Mouse (Mus musculus) lung, adult 2 months (tissue): ENCODE results near the gene Atg7. TPM values are rescaled to one million over a fixed set of nuclear protein-coding genes. Genes with fewer than 3 reads are reported as not detected.
A peak's percentile ranks its signal among the peaks of the same experiment; 100 is the strongest.

Source experiments
- DNase-seq: peaks from one replicate; pipeline ENCODE4 v3.0.0; 2022
- H3K4me1 ChIP-seq: fragments of 200-500 bp; 2 replicates; pipeline ENCODE4 v1.6.1; 2011; ENCODE audit warnings: low read length; ENCODE audit not compliant: control insufficient read depth, insufficient read depth
- H3K4me3 ChIP-seq: fragments of 200-500 bp; replicated peaks from 2 replicates; pipeline ENCODE3; 2011; ENCODE audit warnings: low read depth, mild to moderate bottlenecking, control low read depth, low read length; ENCODE audit errors: extremely low read depth
- CTCF ChIP-seq: fragments of 200-500 bp; IDR thresholded peaks from 2 replicates; pipeline ENCODE4 v1.5.1; 2011; ENCODE audit warnings: mild to moderate bottlenecking, low read length, control low read depth; ENCODE audit not compliant: insufficient read depth
- POLR2A ChIP-seq: fragments of 200-500 bp; IDR thresholded peaks from 2 replicates; pipeline ENCODE4 v1.6.1; 2011; ENCODE audit warnings: low read depth, mild to moderate bottlenecking, control low read depth, low read length, borderline replicate concordance; ENCODE audit errors: extremely low read depth
- WGBS: fragments of 180-500 bp; shearing (Covaris S2); methylation state at CpG from one replicate; pipeline ENCODE4 v1.1.7; 2018; 5-methylcytosine and 5-hydroxymethylcytosine counted together
- polyA plus RNA-seq: library from polyadenylated mRNA; depleted of rRNA; stranded (reverse); fragments of >200 nt; gene quantifications from 2 replicates; pipeline ENCODE4 v1.2.3, GENCODE M21; 2012

Atg7 gene
- polyA plus RNA-seq, 1 experiment: 28.9 TPM

GRCm38 (mm10) chr6:114767710-114768109 is 124.8 kb downstream of the Atg7 start:
- DNase-seq: no peak
- no peak overlapping the region for H3K4me3 ChIP-seq
- TF ChIP-seq POLR2A (no peak), CTCF (no peak)
- 0 out of 2 replicates have a peak, but pooled peaks cover 2% of the 10 kb centered on the region for H3K4me1 ChIP-seq
- WGBS: 68% methylated on average over 2 of the region's 2 CpGs

DNA sequence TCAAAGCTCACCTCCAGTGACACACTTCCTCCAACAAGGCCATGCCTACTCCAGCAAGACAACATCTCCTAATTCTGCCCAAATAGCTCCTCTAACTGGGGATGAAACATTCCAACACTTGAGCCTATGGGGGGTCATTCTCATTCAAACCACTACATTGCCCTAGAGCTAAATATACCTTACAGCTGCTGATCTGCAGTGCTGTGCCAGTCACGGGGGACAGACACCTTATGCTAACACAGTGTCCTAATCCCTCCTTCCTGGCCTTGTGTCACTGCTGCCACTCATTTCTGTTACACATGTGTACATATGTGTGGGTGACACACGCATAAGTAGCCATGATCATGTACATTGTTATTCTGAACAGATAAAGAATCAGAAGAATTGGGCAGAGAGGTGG is 127.4 kb downstream of the Atg7 start:
- H3K4me3 ChIP-seq: no peak overlapping the region
- WGBS: 92% methylated on average over 2 of the region's 2 CpGs
- H3K4me1 ChIP-seq: 0 out of 2 replicates have a peak, but pooled peaks cover 2% of the 10 kb centered on the region
- no peak for DNase-seq
- TF ChIP-seq CTCF (no peak), POLR2A (no peak)

- no peaks in the 10 kb centered on the region for H3K4me1 ChIP-seq
- DNase-seq: no peak
- no peak overlapping the region for H3K4me3 ChIP-seq
- TF ChIP-seq CTCF: no peak
- 90% methylated on average over 4 of the region's 4 CpGs for WGBS
These were observed 128.6 kb downstream of the Atg7 start for GRCm38 (mm10) chr6:114771502-114771901.

- TF ChIP-seq POLR2A: no peak
- no peak for TF ChIP-seq CTCF
- DNase-seq: no peak
- WGBS: 89% methylated on average over 5 of the region's 5 CpGs
- Histone ChIP-seq H3K4me1 (no peaks in the 10 kb centered on the region), H3K4me3 (no peak overlapping the region)
These were observed 132.3 kb downstream of the Atg7 start for GRCm38 (mm10) chr6:114775210-114775609.

GRCm38 (mm10) chr6:114777872-114778271 is 135.0 kb downstream of the Atg7 start:
- Histone ChIP-seq H3K4me3 (no peak overlapping the region), H3K4me1 (peaks cover 4% of the 10 kb centered on the region)
- 63% methylated on average over 4 of the region's 4 CpGs for WGBS
- TF ChIP-seq POLR2A: no peak
- no peak for TF ChIP-seq CTCF
- DNase-seq: no peak

DNA sequence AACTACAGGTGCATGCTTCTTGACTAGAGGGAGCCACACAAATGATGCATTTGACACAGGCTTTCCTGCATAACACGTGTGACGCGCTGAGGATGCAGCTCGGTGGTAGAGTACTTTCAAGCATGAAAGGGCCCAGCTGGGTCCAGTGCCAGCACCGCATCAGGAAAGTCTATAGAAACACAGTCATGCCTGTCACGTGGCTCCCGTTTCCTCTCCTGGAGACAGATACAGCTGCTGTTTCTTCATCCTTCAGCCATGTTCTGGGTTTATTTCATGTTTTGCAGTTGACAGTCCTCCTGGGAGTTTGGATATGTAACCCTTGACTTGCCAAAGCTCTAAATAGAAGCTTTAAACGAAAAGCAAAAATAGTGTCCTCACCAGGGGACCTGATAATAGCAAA is 135.8 kb downstream of the Atg7 start:
- WGBS: 76% methylated on average over 8 of the region's 8 CpGs
- DNase-seq: no peak
- peaks cover 4% of the 10 kb centered on the region for H3K4me1 ChIP-seq
- H3K4me3 ChIP-seq: no peak overlapping the region
- TF ChIP-seq POLR2A: no peak
- TF ChIP-seq CTCF: no peak

DNA sequence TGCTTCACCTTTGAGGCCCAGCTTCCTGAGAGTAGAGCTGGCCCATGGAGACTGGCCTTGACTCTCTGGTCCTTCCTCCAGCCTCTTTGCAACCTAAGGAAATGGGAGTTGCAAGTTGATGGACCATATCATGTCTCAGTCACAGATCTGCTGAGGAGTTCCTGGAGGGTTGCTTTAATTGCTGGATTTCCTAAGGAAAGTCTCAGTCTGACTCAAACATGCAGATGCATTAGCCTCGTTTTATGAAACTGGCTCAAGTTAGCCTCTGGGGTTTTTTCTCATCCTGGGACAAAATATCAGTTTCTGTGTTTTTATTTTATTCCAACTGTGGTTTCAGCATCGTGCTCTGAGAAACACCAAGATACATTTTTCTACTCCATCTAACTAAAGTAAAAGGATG is 137.7 kb downstream of the Atg7 start:
- TF ChIP-seq CTCF: no peak
- TF ChIP-seq POLR2A: no peak
- DNase-seq: no peak
- H3K4me1 ChIP-seq: peaks cover 4% of the 10 kb centered on the region
- H3K4me3 ChIP-seq: no peak overlapping the region
- 77% methylated on average over 2 of the region's 2 CpGs for WGBS

- no peak for TF ChIP-seq POLR2A
- no peak for TF ChIP-seq CTCF
- WGBS: 33% methylated on average over 11 of the region's 11 CpGs
- Histone ChIP-seq H3K4me3 (no peak overlapping the region), H3K4me1 (peaks cover 4% of the 10 kb centered on the region)
- DNase-seq: peak; percentile 51
These were observed 138.7 kb downstream of the Atg7 start for GRCm38 (mm10) chr6:114781415-114782240.

DNA sequence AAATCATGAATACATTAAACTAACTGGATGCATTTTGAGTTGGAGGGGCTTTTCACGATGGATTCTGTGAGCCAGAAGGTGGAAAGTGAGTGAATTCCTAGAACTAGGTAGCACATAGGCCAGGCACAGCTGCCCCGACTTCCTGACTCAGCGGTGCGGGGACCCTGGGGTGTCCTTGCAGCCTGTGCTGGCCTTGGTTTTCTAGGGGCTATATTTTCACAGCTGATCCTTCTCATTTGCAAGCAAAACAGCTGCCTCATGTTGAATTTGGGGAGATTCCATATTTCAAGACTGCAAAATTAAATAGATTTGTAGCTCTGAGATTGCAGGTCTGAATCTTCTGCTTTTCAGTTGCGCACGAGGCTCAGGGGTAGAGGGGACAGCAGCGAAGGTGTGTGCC is 139.6 kb downstream of the Atg7 start:
- H3K4me3 ChIP-seq: no peak overlapping the region
- TF ChIP-seq CTCF (no peak), POLR2A (no peak)
- WGBS: 68% methylated on average over 7 of the region's 7 CpGs
- H3K4me1 ChIP-seq: peaks cover 4% of the 10 kb centered on the region
- no peak for DNase-seq

- TF ChIP-seq CTCF (no peak), POLR2A (no peak)
- DNase-seq: no peak
- peaks cover 4% of the 10 kb centered on the region for H3K4me1 ChIP-seq
- no peak overlapping the region for H3K4me3 ChIP-seq
- WGBS: 74% methylated on average over 3 of the region's 3 CpGs
These were observed 143.6 kb downstream of the Atg7 start for GRCm38 (mm10) chr6:114786461-114786860.
